ENCODE assay signal across 8 mouse cellular contexts in genomic region chr17:46027066-46027917, GRCm38 (mm10). TPM values are rescaled to one million over a fixed set of nuclear protein-coding genes. Genes with fewer than 3 reads are reported as not detected.
DNase-seq lines count a peak whose midpoint lies in the region; ATAC-seq and TF ChIP-seq lines count a peak whose summit lies in the region.

No protein-coding gene starts in this region.

- DNase-seq in ES-CJ7 (ENCODE audit: low read depth, low spot score), result peak; percentile 83
- DNase-seq in c-Kit-positive CD71-positive TER-119-negative erythroid progenitor cells, embryonic 14.5 days (ENCODE audit: low read depth), result peak; percentile 48
- peak; percentile 87 for DNase-seq in forebrain, embryonic 14.5 days (ENCODE audit: low spot score)
- peak; percentile 89 for DNase-seq in heart, postnatal 0 days (ENCODE audit: low spot score)
- peak; percentile 90 to 94 for DNase-seq in kidney, postnatal 4 days
- peak; percentile 81 for DNase-seq in liver, postnatal 0 days
- DNase-seq in urinary bladder, adult 2 months (ENCODE audit: low spot score), result peak; percentile 39

- H3K27ac ChIP-seq in forebrain, embryonic 14.5 days (ENCODE audit: low read depth, low read length), result peak overlapping the region; percentile 84
- H3K27ac ChIP-seq in heart, postnatal 0 days (ENCODE audit: low read depth), result peak overlapping the region; percentile 99
- peak overlapping the region; percentile 93 for H3K27ac ChIP-seq in liver, postnatal 0 days (ENCODE audit: low read depth)
- peak overlapping the region; percentile 72 for H3K27ac ChIP-seq in neural tube, embryonic 14.5 days (ENCODE audit: low read depth, low read length)

- 8% methylated on average over 16 of the region's 16 CpGs for WGBS in forebrain, embryonic 14.5 days
- WGBS in heart, postnatal 0 days, result 11% methylated on average over 16 of the region's 16 CpGs
- WGBS in liver, postnatal 0 days (ENCODE audit: insufficient replicate concordance), result 26% methylated on average over 15 of the region's 16 CpGs
- 7% methylated on average over 15 of the region's 16 CpGs for WGBS in neural tube, embryonic 14.5 days

- TF ChIP-seq CTCF in heart, postnatal 0 days (IDR thresholded peaks at IDR 0.05; ENCODE audit: low read depth), result peak; percentile 64
- peak; percentile 80 for TF ChIP-seq CTCF in liver, postnatal 0 days (IDR thresholded peaks at IDR 0.05; ENCODE audit: low read depth)

- no peaks in the 10 kb centered on the region for H3K27me3 ChIP-seq in forebrain, embryonic 14.5 days (replicated peaks; ENCODE audit: control insufficient read depth, insufficient read depth, low read length)
- H3K27me3 ChIP-seq in heart, postnatal 0 days (ENCODE audit: control insufficient read depth, insufficient read depth, low read length), result no peaks in the 10 kb centered on the region
- H3K27me3 ChIP-seq in liver, postnatal 0 days (ENCODE audit: insufficient read depth, low read length), result no peaks in the 10 kb centered on the region
- no peaks in the 10 kb centered on the region for H3K27me3 ChIP-seq in neural tube, embryonic 14.5 days (ENCODE audit: control insufficient read depth, insufficient read depth, low read length)

- peak overlapping the region; percentile 90 for H3K4me2 ChIP-seq in forebrain, embryonic 14.5 days (ENCODE audit: low read length)
- peak overlapping the region; percentile 87 for H3K4me2 ChIP-seq in heart, postnatal 0 days (ENCODE audit: low read depth, low read length)
- peak overlapping the region; percentile 91 for H3K4me2 ChIP-seq in liver, postnatal 0 days (ENCODE audit: low read depth, low read length)
- peak overlapping the region; percentile 91 for H3K4me2 ChIP-seq in neural tube, embryonic 14.5 days (ENCODE audit: low read depth, low read length)

- peak overlapping the region; percentile 67 for H3K9ac ChIP-seq in forebrain, embryonic 14.5 days (ENCODE audit: low read length)
- H3K9ac ChIP-seq in heart, postnatal 0 days (replicated peaks; ENCODE audit: low read depth, low read length), result peak overlapping the region; percentile 97
- H3K9ac ChIP-seq in liver, postnatal 0 days (replicated peaks), result peak overlapping the region; percentile 82; the same call in 1 of the 2 replicates
- peak overlapping the region; percentile 43 for H3K9ac ChIP-seq in neural tube, embryonic 14.5 days (replicated peaks; ENCODE audit: low read depth, low read length)

- H3K4me1 ChIP-seq in forebrain, embryonic 14.5 days (ENCODE audit: control insufficient read depth, insufficient read depth, low read length), result peaks cover 29% of the 10 kb centered on the region
- peaks cover 35% of the 10 kb centered on the region for H3K4me1 ChIP-seq in heart, postnatal 0 days (ENCODE audit: control insufficient read depth, insufficient read depth)
- peaks cover 31% of the 10 kb centered on the region for H3K4me1 ChIP-seq in liver, postnatal 0 days (ENCODE audit: insufficient read depth)
- H3K4me1 ChIP-seq in neural tube, embryonic 14.5 days (ENCODE audit: control insufficient read depth, insufficient read depth, low read length), result peaks cover 28% of the 10 kb centered on the region

- H3K9me3 ChIP-seq in forebrain, embryonic 14.5 days (replicated peaks; ENCODE audit: control insufficient read depth, low read length), result no peaks in the 10 kb centered on the region
- no peaks in the 10 kb centered on the region for H3K9me3 ChIP-seq in heart, postnatal 0 days (replicated peaks; ENCODE audit: control insufficient read depth, low read length)
- no peaks in the 10 kb centered on the region for H3K9me3 ChIP-seq in liver, postnatal 0 days (ENCODE audit: low read length)
- no peaks in the 10 kb centered on the region for H3K9me3 ChIP-seq in neural tube, embryonic 14.5 days (ENCODE audit: control insufficient read depth, low read length)

- peak overlapping the region; percentile 89 for H3K4me3 ChIP-seq in forebrain, embryonic 14.5 days (ENCODE audit: low read depth, low read length)
- H3K4me3 ChIP-seq in heart, postnatal 0 days (ENCODE audit: low read depth, low read length), result peak overlapping the region; percentile 88
- H3K4me3 ChIP-seq in liver, postnatal 0 days (ENCODE audit: low read depth, low read length), result peak overlapping the region; percentile 89
- peak overlapping the region; percentile 8 for H3K4me3 ChIP-seq in neural tube, embryonic 14.5 days (ENCODE audit: low read depth, low read length)

- no peak for TF ChIP-seq EP300 in heart, postnatal 0 days (IDR thresholded peaks at IDR 0.05; ENCODE audit: low read depth)
- TF ChIP-seq EP300 in liver, postnatal 0 days (IDR thresholded peaks at IDR 0.05; ENCODE audit: low read depth), result no peak

- peaks cover 37% of the 10 kb centered on the region for H3K36me3 ChIP-seq in forebrain, embryonic 14.5 days (ENCODE audit: control insufficient read depth, insufficient read depth, low read length)
- H3K36me3 ChIP-seq in heart, postnatal 0 days (replicated peaks; ENCODE audit: control insufficient read depth, insufficient read depth, low read length), result peaks cover 38% of the 10 kb centered on the region
- H3K36me3 ChIP-seq in liver, postnatal 0 days (replicated peaks; ENCODE audit: insufficient read depth, low read length), result peaks cover 40% of the 10 kb centered on the region
- H3K36me3 ChIP-seq in neural tube, embryonic 14.5 days (ENCODE audit: control insufficient read depth, insufficient read depth, low read length), result peaks cover 11% of the 10 kb centered on the region

- ATAC-seq in forebrain, embryonic 14.5 days, result peak; percentile 30
- peak; percentile 34 for ATAC-seq in heart, postnatal 0 days (ENCODE audit: insufficient read depth, low read depth)
- peak; percentile 12; the same call in 1 of the 2 replicates for ATAC-seq in liver, postnatal 0 days
- ATAC-seq in neural tube, embryonic 14.5 days (ENCODE audit: low read depth), result peak; percentile 20; the same call in 1 of the 2 replicates

RNA-seq across cellular contexts. Expression of gene Vegfa, which starts 4.9 kb away (rescaled TPM):
- polyA plus RNA-seq in forebrain, embryonic 14.5 days (2014; fragmentation: Nextera tagmentation; extraction: Ambion mirVana), result 2.3 and 2.6 TPM in 2 replicates
- total RNA-seq in heart, postnatal 0 days (2014; rRNA removed; ENCODE audit: low replicate concordance), result 122 and 224 TPM in 2 replicates
- 5.0 and 5.2 TPM in 2 replicates for polyA plus RNA-seq in heart, postnatal 0 days (2015; fragmentation: Nextera tagmentation; extraction: Ambion mirVana)
- 2.8 and 3.1 TPM in 2 replicates for polyA plus RNA-seq in liver, postnatal 0 days (2015; fragmentation: Nextera tagmentation; extraction: Ambion mirVana)
- 4.7 and 5.0 TPM in 2 replicates for polyA plus RNA-seq in neural tube, embryonic 14.5 days (2014; fragmentation: Nextera tagmentation; extraction: Ambion mirVana)
- polyA plus RNA-seq in urinary bladder, adult 2 months (2012; rRNA removed), result 98.3 and 138 TPM in 2 replicates

Comparison
In these comparisons a context has a peak if more than half of its experiments do, and no peak if none do; other contexts are left out.
1. Peak in every context shown above with its lines: DNase-seq, ATAC-seq, H3K4me3 ChIP-seq and H3K27ac ChIP-seq.
2. DNase-seq: peak in every context shown above with its lines; median percentile 92 in kidney, postnatal 4 days; 89 in heart, postnatal 0 days; 87 in forebrain, embryonic 14.5 days; 83 in ES-CJ7; 81 in liver, postnatal 0 days; 48 in c-Kit-positive CD71-positive TER-119-negative erythroid progenitor cells, embryonic 14.5 days; 39 in urinary bladder, adult 2 months.
3. H3K4me3 ChIP-seq: peak in every context shown above with its lines; median percentile 89 in forebrain, embryonic 14.5 days; 89 in liver, postnatal 0 days; 88 in heart, postnatal 0 days; 8 in neural tube, embryonic 14.5 days.
4. H3K9ac ChIP-seq: peak in every context shown above with its lines; median percentile 97 in heart, postnatal 0 days; 82 in liver, postnatal 0 days; 67 in forebrain, embryonic 14.5 days; 43 in neural tube, embryonic 14.5 days.
5. RNA of gene Vegfa, which starts 4.9 kb away (polyA plus RNA-seq): 98.3 to 138 TPM in urinary bladder, adult 2 months; 5.0 to 5.2 TPM in heart, postnatal 0 days, 4.7 to 5.0 TPM in neural tube, embryonic 14.5 days, 2.8 to 3.1 TPM in liver, postnatal 0 days and 2.3 to 2.6 TPM in forebrain, embryonic 14.5 days; every median in the first group is over 10 times any median in the second.